Mouse (Mus musculus) embryo, embryonic 10.5 days (tissue): ENCODE results near the gene Gdap2.

Source experiments
- DNase-seq: peaks from one replicate; pipeline ENCODE4 v3.0.0-alpha.2; 2015; ENCODE audit warnings: low spot score

The Gdap2 gene

GRCm38 (mm10) chr3:100162315-100163105, at the start of gene Gdap2, which contains the start of gene Wdr3:
Gene Gdap2, plus strand, starts transcription at chr3:100162381.
Gene Wdr3, minus strand, starts transcription at chr3:100162407.
- peak; percentile 98 for DNase-seq

GRCm38 (mm10) chr3:100118681-100119080, 43.5 kb upstream of the Gdap2 start:
- DNase-seq: no peak

- no peak for DNase-seq
Measured at GRCm38 (mm10) chr3:100121961-100122360, 40.2 kb upstream of the Gdap2 start.

GRCm38 (mm10) chr3:100122445-100122844, 39.7 kb upstream of the Gdap2 start:
- no peak for DNase-seq

GRCm38 (mm10) chr3:100160682-100161445, 1.3 kb upstream of the Gdap2 start:
- no peak for DNase-seq

- no peak for DNase-seq
Measured at GRCm38 (mm10) chr3:100161665-100162314, 391 bp upstream of the Gdap2 start.

GRCm38 (mm10) chr3:100163556-100163955, 1.4 kb downstream of the Gdap2 start:
- DNase-seq: no peak

- DNase-seq: no peak
Measured at GRCm38 (mm10) chr3:100164991-100165390, 2.8 kb downstream of the Gdap2 start.

- no peak for DNase-seq
Measured at GRCm38 (mm10) chr3:100176031-100176430, 13.8 kb downstream of the Gdap2 start.

GRCm38 (mm10) chr3:100180471-100180870, 18.3 kb downstream of the Gdap2 start:
- DNase-seq: no peak

- DNase-seq: peak; percentile 89
Measured at GRCm38 (mm10) chr3:100189444-100189843, 27.3 kb downstream of the Gdap2 start.

GRCm38 (mm10) chr3:100189861-100190260, 27.7 kb downstream of the Gdap2 start:
- no peak for DNase-seq

- DNase-seq: peak; percentile 69
Measured at GRCm38 (mm10) chr3:100194210-100194609, 32.0 kb downstream of the Gdap2 start.

- no peak for DNase-seq
Measured at GRCm38 (mm10) chr3:100201554-100201953, 39.4 kb downstream of the Gdap2 start.

GRCm38 (mm10) chr3:100206973-100207372, 44.8 kb downstream of the Gdap2 start:
- DNase-seq: peak; percentile 16

- no peak for DNase-seq
Measured at GRCm38 (mm10) chr3:100215469-100215868, 53.3 kb downstream of the Gdap2 start.

GRCm38 (mm10) chr3:100225326-100225959, 63.3 kb downstream of the Gdap2 start:
- no peak for DNase-seq

- no peak for DNase-seq
Measured at GRCm38 (mm10) chr3:100227509-100227908, 65.3 kb downstream of the Gdap2 start.

GRCm38 (mm10) chr3:100228981-100229380, 66.8 kb downstream of the Gdap2 start:
- DNase-seq: no peak

- no peak for DNase-seq
Measured at GRCm38 (mm10) chr3:100236725-100237436, 74.7 kb downstream of the Gdap2 start.

- no peak for DNase-seq
Measured at GRCm38 (mm10) chr3:100242230-100242629, 80.0 kb downstream of the Gdap2 start.
